Mouse (Mus musculus): ENCODE data around the gene Tmem185b. TPM values are rescaled to one million over a fixed set of nuclear protein-coding genes. Genes with fewer than 3 reads are reported as not detected.

Gene Tmem185b
- polyA plus RNA-seq, 1 experiment from 2014 or later = 30.6 TPM

GRCm38 (mm10) chr1:119487917-119488590 is 37.9 kb upstream of the Tmem185b start:
- Histone ChIP-seq H3K36me3 (ENCODE audit: control insufficient read depth, insufficient read depth, low read length) (no peaks in the 10 kb centered on the region), H3K27me3 (ENCODE audit: control insufficient read depth, insufficient read depth, low read depth, low read length) (no peaks in the 10 kb centered on the region), H3K27ac (ENCODE audit: low read length) (no peak overlapping the region), H3K9ac (ENCODE audit: low read length) (no peak overlapping the region), H3K4me2 (ENCODE audit: low read depth, low read length) (no peak overlapping the region), H3K4me3 (ENCODE audit: low read length) (no peak overlapping the region), H3K4me1 (replicated peaks; ENCODE audit: control insufficient read depth, insufficient read depth, low read length) (peaks cover 31% of the 10 kb centered on the region), H3K9me3 (ENCODE audit: control insufficient read depth, low read length) (no peaks in the 10 kb centered on the region)
- ATAC-seq (ENCODE audit: low read depth) = no peak
- WGBS = 65% methylated on average over 8 of the region's 10 CpGs

GRCm38 (mm10) chr1:119490765-119491164 is 35.2 kb upstream of the Tmem185b start:
- H3K27ac ChIP-seq (ENCODE audit: low read length) = no peak overlapping the region
- H3K4me3 ChIP-seq (ENCODE audit: low read length) = no peak overlapping the region
- H3K4me1 ChIP-seq (replicated peaks; ENCODE audit: control insufficient read depth, insufficient read depth, low read length) = peaks cover 44% of the 10 kb centered on the region
- no peaks in the 10 kb centered on the region for H3K36me3 ChIP-seq (ENCODE audit: control insufficient read depth, insufficient read depth, low read length)
- H3K27me3 ChIP-seq (ENCODE audit: control insufficient read depth, insufficient read depth, low read depth, low read length) = no peaks in the 10 kb centered on the region
- H3K9ac ChIP-seq (ENCODE audit: low read length) = no peak overlapping the region
- no peak for ATAC-seq (ENCODE audit: low read depth)
- no peaks in the 10 kb centered on the region for H3K9me3 ChIP-seq (ENCODE audit: control insufficient read depth, low read length)
- 67% methylated on average over 7 of the region's 7 CpGs for WGBS
- H3K4me2 ChIP-seq (ENCODE audit: low read depth, low read length) = no peak overlapping the region

GRCm38 (mm10) chr1:119492097-119492496 is 33.9 kb upstream of the Tmem185b start:
- H3K36me3 ChIP-seq (ENCODE audit: control insufficient read depth, insufficient read depth, low read length) = no peaks in the 10 kb centered on the region
- peaks cover 47% of the 10 kb centered on the region for H3K4me1 ChIP-seq (replicated peaks; ENCODE audit: control insufficient read depth, insufficient read depth, low read length)
- peak overlapping the region; percentile 38 for H3K4me2 ChIP-seq (ENCODE audit: low read depth, low read length)
- H3K27me3 ChIP-seq (ENCODE audit: control insufficient read depth, insufficient read depth, low read depth, low read length) = no peaks in the 10 kb centered on the region
- H3K4me3 ChIP-seq (ENCODE audit: low read length) = no peak overlapping the region
- no peaks in the 10 kb centered on the region for H3K9me3 ChIP-seq (ENCODE audit: control insufficient read depth, low read length)
- H3K9ac ChIP-seq (ENCODE audit: low read length) = peak overlapping the region; percentile 30
- peak; percentile 73 for ATAC-seq (ENCODE audit: low read depth)
- WGBS = 10% methylated on average over 11 of the region's 11 CpGs
- H3K27ac ChIP-seq (ENCODE audit: low read length) = peak overlapping the region; percentile 66

- Histone ChIP-seq H3K4me2 (ENCODE audit: low read depth, low read length) (peak overlapping the region; percentile 38), H3K4me3 (ENCODE audit: low read length) (no peak overlapping the region), H3K9ac (ENCODE audit: low read length) (peak overlapping the region; percentile 30), H3K4me1 (replicated peaks; ENCODE audit: control insufficient read depth, insufficient read depth, low read length) (peaks cover 51% of the 10 kb centered on the region), H3K27me3 (ENCODE audit: control insufficient read depth, insufficient read depth, low read depth, low read length) (no peaks in the 10 kb centered on the region), H3K9me3 (ENCODE audit: control insufficient read depth, low read length) (no peaks in the 10 kb centered on the region), H3K27ac (ENCODE audit: low read length) (peak overlapping the region; percentile 66), H3K36me3 (ENCODE audit: control insufficient read depth, insufficient read depth, low read length) (no peaks in the 10 kb centered on the region)
- 55% methylated on average over 1 of the region's 1 CpGs for WGBS
- no peak for ATAC-seq (ENCODE audit: low read depth)
Measured at GRCm38 (mm10) chr1:119492505-119492904, 33.5 kb upstream of the Tmem185b start.

- 50% methylated on average over 2 of the region's 2 CpGs for WGBS
- Histone ChIP-seq H3K27ac (ENCODE audit: low read length) (peak overlapping the region; percentile 4; the same call in 1 of the 2 replicates), H3K4me2 (ENCODE audit: low read depth, low read length) (no peak overlapping the region), H3K4me1 (replicated peaks; ENCODE audit: control insufficient read depth, insufficient read depth, low read length) (peaks cover 54% of the 10 kb centered on the region), H3K9me3 (ENCODE audit: control insufficient read depth, low read length) (no peaks in the 10 kb centered on the region), H3K27me3 (ENCODE audit: control insufficient read depth, insufficient read depth, low read depth, low read length) (no peaks in the 10 kb centered on the region), H3K9ac (ENCODE audit: low read length) (no peak overlapping the region), H3K36me3 (ENCODE audit: control insufficient read depth, insufficient read depth, low read length) (peaks cover 2% of the 10 kb centered on the region; the same call in 1 of the 2 replicates), H3K4me3 (ENCODE audit: low read length) (no peak overlapping the region)
- ATAC-seq (ENCODE audit: low read depth) = peak; percentile 19; the same call in 1 of the 2 replicates
Measured at GRCm38 (mm10) chr1:119494024-119494711, 31.8 kb upstream of the Tmem185b start.

- Histone ChIP-seq H3K9ac (ENCODE audit: low read length) (no peak overlapping the region), H3K4me2 (ENCODE audit: low read depth, low read length) (no peak overlapping the region), H3K27ac (ENCODE audit: low read length) (no peak overlapping the region), H3K27me3 (ENCODE audit: control insufficient read depth, insufficient read depth, low read depth, low read length) (no peaks in the 10 kb centered on the region), H3K4me3 (ENCODE audit: low read length) (no peak overlapping the region), H3K36me3 (ENCODE audit: control insufficient read depth, insufficient read depth, low read length) (peaks cover 7% of the 10 kb centered on the region), H3K4me1 (replicated peaks; ENCODE audit: control insufficient read depth, insufficient read depth, low read length) (peaks cover 54% of the 10 kb centered on the region), H3K9me3 (ENCODE audit: control insufficient read depth, low read length) (no peaks in the 10 kb centered on the region)
- no peak for ATAC-seq (ENCODE audit: low read depth)
- 89% methylated on average over 9 of the region's 9 CpGs for WGBS
Measured at GRCm38 (mm10) chr1:119494712-119495395, 31.1 kb upstream of the Tmem185b start.

GRCm38 (mm10) chr1:119495396-119495775 is 30.6 kb upstream of the Tmem185b start:
- Histone ChIP-seq H3K4me3 (ENCODE audit: low read length) (no peak overlapping the region), H3K4me1 (replicated peaks; ENCODE audit: control insufficient read depth, insufficient read depth, low read length) (peaks cover 52% of the 10 kb centered on the region)
- WGBS = 87% methylated on average over 6 of the region's 6 CpGs

GRCm38 (mm10) chr1:119497346-119498004 is 28.5 kb upstream of the Tmem185b start:
- H3K4me1 ChIP-seq (replicated peaks; ENCODE audit: control insufficient read depth, insufficient read depth, low read length) = peaks cover 39% of the 10 kb centered on the region

More at GRCm38 (mm10) chr1:119495396-119495775, 30.6 kb upstream of the Tmem185b start:
- no peak for ATAC-seq (ENCODE audit: low read depth)
- Histone ChIP-seq H3K27me3 (ENCODE audit: control insufficient read depth, insufficient read depth, low read depth, low read length) (no peaks in the 10 kb centered on the region), H3K4me2 (ENCODE audit: low read depth, low read length) (no peak overlapping the region), H3K9me3 (ENCODE audit: control insufficient read depth, low read length) (no peaks in the 10 kb centered on the region), H3K27ac (ENCODE audit: low read length) (no peak overlapping the region), H3K9ac (ENCODE audit: low read length) (no peak overlapping the region), H3K36me3 (ENCODE audit: control insufficient read depth, insufficient read depth, low read length) (peaks cover 7% of the 10 kb centered on the region)

More at GRCm38 (mm10) chr1:119497346-119498004, 28.5 kb upstream of the Tmem185b start:
- peaks cover 16% of the 10 kb centered on the region for H3K36me3 ChIP-seq (ENCODE audit: control insufficient read depth, insufficient read depth, low read length)
- H3K27ac ChIP-seq (ENCODE audit: low read length) = no peak overlapping the region
- 67% methylated on average over 5 of the region's 5 CpGs for WGBS
- no peaks in the 10 kb centered on the region for H3K9me3 ChIP-seq (ENCODE audit: control insufficient read depth, low read length)
- no peaks in the 10 kb centered on the region for H3K27me3 ChIP-seq (ENCODE audit: control insufficient read depth, insufficient read depth, low read depth, low read length)
- no peak overlapping the region for H3K9ac ChIP-seq (ENCODE audit: low read length)
- H3K4me3 ChIP-seq (ENCODE audit: low read length) = no peak overlapping the region
- ATAC-seq (ENCODE audit: low read depth) = no peak
- no peak overlapping the region for H3K4me2 ChIP-seq (ENCODE audit: low read depth, low read length)
